Mouse (Mus musculus) kidney, postnatal 25 days (tissue): ENCODE measurements around the gene Vat1l.

ENCODE experiments used
- DNase-seq, 2 experiments: peaks; one replicate each; pipeline ENCODE4 v3.0.0; 2021; ENCODE audit warnings: mixed read lengths in 2 of 2

Vat1l gene

DNA sequence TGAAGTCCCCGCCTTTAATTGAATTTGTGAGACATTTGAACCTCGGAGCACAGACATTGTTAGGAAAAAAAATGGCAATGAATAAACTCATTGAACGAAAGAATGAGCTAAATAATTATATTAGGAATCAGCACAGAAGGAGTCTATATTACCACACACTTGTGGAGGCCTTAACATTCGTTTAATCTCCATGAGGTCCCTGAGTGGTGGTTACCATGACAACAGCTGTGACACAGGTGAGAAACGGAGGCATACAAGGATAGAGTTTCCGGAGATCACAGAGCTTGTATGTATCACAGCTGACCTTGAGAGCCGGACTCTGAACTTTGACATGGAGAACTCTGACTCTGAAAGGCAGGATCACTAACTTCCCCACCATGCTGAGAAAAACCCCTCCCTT, 94.7 kb downstream of the Vat1l start:
- no peak for DNase-seq

DNA sequence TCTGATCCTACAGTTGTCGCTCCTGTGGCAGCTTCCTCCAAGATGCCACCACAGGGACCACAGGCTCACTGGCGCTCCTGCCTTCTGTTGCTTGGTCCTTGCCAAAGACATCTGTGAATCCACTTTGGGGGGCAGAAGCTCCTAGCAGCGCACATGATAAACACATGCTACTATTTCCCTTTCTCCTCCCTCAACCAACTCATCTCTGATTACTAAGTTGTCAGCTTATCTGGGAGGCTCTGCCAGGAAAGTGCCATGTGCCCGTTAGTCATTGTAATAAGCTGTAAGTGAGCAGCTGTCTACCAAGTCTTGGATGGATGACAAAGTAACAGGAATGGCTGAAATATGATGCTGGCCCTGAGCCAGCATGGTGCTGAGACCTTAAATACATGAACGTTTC, 100.9 kb downstream of the Vat1l start:
- no peak for DNase-seq

DNA sequence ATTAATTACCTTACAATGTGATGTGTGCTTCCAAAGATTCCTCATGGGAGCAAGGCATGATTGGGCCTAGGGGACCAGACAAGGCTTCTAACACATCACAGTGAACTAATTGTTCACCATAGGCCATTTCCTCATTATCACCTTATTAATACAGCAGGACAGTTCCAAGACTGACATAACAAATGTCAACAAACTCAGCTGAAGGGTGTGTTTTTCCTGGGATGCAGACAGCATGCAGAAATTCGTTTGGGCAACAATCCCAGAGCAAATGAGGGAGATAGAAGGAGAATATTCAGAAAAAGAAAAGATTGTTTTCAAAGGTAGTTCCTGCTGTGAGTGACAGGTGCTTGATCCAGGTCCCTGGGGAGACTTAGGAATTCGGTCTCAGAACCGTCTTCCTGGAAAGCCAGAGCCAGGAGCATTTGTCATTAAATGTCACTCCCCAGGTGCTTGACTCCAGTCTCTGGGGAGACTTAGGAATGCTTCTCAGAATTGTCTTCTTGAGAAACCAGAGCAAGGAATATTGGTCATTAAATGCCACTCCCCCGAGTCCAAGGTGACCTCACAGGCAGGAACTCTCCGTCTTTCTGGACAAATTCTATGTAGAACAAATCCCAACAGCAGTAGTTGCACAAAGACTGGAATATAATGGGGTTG, 109.4 kb downstream of the Vat1l start:
- no peak for DNase-seq

DNA sequence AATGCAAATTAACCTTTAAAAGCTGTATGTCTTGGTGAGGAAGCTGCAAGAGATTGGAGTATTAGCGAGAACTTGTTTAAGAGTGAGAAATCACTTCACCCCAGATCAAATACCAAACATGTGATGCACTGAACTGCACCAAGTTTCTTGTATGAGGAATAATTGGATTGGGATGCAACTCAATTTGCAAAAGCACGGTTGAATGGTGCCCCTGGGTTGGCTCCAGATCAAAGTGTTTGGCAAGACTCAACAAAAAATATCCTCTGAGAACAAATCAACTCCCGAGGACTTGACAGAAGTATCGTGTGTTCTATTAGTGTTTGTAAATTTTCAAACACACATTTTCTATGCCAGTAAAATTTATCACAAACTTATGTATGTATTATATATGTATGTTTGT, 112.7 kb downstream of the Vat1l start:
- no peak for DNase-seq

DNA sequence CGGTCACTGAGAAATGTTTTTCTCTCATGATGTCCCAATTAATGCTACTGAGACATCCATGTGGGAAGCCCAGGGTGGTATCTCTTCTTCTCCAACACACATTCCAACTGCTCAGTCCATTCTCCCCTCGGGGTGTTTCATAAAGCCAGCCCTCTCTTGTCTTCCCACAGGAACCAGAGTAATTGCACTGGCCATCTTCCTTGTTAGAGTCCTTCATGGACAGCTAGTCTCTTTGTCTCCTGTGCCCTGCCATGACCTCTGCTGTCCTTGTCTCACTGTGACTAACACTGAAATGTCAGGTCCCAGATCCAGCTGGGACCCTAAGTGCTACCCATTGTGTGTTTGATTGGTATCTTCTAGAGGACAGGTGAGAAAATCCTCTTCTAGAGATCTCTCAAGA, 116.7 kb downstream of the Vat1l start:
- DNase-seq = no peak

DNA sequence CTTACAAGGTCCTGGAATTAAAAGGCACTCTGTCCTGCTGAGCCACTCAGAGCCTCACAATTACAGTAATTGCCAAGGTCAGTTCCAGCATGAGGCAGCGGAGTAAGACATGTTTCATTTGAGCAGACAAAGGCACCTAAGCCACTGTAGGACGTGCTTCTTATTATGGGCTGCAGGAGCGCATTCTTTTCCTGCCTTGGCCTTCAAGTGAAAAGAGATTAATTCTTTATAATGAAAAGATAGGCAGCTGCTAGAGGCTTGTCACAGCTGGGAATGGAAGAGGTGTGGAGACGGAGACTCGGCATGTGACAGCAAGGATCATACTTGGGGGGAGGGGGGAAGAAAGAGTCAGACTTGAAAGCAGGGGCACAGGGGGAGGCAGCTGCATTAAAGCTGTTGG, 126.5 kb downstream of the Vat1l start:
- DNase-seq = no peak

DNA sequence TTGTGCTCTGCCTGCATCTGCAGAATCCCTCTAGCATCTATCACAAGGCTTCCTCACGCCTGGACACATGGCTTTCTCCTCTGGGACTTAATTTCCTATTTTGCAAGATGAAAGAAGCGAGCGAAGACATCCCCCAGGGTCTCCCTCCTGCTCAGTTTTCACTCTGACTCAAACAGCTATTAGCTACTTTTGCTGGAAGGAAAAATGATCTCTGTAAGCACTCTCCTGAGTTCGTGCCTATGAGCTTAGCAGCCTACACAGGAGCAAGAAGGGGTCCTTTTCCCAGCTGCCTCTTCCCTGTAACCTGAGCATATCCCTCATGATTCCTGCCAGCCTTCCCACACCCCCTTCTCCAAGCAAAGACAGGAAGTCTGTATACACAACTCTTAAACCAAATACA, 127.5 kb downstream of the Vat1l start:
- no peak for DNase-seq

DNA sequence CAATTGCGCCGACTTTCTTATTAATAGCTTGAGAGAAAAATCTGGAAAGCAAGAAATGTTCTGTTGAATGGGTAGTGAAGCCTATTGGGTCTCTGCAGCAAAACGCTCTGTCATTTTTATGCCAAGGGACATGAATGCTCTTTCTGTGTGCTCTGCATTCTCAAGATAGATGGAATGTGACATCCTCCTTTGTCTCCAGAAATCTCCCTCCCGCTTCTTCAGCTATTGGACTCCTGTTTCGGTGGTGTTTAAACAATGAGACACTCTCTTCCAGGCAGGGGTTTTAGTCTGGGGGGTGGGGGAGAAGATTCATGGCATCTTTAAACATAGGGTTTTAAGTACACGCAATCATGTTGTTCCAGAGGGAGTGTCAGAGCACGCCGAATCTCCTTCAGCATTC, 130.3 kb downstream of the Vat1l start:
- no peak for DNase-seq

DNA sequence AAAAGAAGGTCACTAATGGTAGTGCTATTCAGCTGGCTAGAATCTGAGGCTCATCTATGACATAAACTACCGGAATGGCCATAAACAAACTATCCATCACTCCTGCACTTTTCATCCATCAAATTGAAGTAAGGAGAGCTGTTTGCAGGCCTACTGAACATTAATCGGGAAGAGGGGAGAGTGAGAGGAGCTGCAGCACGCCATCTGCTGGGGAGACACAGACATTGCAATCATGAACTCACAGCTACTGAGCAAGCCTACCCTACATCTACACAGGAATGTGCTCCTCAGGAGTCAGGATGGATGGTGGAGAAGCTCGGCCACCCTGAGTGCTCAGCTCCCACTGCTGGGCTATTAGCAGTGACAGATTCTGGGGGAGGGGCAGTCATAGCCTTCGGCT, 136.9 kb downstream of the Vat1l start:
- no peak for DNase-seq

DNA sequence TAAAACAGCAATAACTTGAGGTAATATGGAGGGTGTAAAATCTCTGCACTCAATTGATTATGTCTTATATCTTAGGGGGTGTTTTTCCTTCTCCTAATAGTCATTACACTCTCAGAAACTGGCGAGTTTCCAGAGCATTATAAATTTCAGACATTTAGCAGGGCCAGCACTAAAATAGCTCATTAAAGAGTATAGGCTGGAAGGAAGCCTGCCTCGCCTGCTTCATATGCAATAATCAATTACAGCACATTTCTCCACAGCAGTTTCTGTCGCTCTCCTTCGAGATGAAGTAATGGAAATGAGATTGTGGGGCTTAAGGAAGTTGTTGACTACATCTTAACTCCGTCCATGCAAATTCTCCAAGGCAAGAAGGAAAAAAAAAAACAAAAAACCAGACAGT, 139.4 kb downstream of the Vat1l start:
- no peak for DNase-seq

DNA sequence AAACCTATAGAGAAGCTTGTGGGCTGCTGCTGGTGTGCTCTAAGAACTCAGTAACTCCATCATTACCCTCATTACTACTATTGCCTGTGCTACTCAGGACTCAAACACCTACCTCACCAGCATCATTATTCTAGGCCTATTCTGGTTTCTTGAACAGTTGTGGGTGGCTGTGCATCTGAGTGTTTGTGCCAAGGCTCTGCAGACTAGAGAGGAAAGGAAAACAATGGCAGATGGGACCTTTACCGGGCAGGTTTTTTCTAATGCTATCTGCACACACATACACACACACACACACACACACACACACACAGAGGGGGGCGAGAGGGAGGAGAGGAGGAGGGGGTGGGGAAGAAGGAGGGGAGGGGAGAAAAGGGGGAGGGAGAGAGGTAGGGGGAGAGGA, 140.6 kb downstream of the Vat1l start:
- no peak for DNase-seq

DNA sequence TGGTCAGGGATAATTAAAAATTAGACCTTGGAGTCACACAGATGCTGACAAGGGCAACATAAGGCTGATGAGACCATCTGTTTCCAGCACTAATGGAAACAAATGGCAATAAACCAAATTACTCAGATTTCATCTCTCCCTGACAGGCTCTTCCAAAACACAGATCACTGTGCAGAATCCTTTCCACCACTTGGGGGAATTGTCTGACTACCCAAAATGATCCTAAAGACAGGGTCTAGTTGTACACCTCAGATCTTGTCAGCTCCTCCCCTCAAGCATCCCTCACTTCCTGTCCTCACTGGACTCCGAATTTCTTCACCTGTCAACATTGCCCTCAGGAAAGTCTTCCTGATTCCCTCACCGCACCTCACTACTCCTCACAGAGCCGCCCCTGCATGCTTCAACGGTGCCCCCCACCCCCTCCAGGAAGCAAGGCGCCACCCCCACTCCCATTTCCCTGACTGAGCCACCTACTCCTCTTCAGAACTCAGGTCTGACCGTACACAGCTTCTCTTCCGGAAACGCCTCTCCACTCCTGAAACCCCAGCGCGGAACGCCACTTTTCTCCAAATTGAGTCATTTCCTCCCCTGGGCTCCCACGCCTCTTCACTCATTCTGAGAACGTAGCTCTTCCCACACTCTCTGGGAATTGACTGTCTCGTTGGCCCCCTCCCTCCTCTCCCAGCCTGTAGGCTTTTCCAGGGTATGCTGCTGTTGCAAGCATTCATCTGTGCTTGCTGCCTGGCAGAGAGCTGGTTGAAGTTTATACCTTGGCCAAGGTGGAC, 146.4 kb downstream of the Vat1l start:
- DNase-seq = no peak

DNA sequence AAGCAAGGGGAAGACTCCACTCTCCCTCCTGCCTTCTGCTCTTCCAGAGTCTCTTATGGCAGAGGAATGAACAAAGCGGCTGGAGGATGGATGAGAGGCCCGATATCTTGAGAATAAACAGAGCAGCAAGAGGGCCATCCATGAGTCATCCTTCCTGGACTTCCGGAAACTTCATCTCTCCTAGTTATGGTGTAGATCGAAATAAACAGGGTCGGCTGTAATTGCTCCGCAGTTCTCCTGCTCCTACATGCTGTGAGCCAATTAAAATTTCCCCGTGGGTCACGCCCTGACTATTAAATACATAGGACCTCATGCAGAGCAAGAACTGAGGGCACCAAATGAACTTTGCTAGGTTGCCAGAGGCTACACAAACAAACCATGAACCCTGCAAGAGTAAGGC, 155.1 kb downstream of the Vat1l start:
- no peak for DNase-seq

DNA sequence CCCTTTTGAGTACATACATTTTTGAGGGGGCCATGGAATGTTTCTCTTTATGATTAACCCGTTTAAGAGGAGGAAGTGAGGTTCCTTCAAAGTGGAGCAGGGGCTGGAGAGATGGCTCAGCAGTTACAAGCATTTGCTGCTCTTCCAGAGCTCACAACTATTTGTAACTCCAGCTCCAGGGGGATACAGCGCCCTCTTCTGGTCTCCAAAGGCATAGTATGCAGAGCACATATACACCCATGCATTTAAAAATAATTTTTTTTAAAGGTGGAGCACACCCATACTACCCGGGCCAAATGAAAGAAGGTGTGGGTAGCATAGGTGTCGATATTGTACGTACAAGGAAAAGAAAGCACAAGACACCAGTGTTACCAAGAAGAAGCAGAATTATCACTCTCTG, 157.8 kb downstream of the Vat1l start:
- no peak for DNase-seq

DNA sequence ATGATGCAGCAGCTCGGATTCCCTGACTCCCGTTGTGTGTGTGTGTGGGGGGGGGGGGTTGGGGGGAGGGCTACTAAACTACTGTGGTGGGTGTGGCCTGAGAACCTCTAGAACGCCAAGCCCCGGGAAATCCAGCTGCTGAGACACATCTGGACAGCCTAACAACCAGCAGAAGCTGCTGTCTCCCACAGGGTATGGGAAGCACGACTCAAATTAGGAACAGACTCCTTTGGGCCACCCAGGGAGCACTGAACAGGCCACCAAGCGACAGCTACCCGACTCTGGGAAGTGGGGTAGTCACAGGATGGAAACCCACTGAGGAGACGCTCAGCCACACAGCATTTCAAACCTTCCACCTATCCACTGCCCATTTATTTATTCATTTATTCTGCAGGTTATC, 158.2 kb downstream of the Vat1l start:
- DNase-seq = no peak

DNA sequence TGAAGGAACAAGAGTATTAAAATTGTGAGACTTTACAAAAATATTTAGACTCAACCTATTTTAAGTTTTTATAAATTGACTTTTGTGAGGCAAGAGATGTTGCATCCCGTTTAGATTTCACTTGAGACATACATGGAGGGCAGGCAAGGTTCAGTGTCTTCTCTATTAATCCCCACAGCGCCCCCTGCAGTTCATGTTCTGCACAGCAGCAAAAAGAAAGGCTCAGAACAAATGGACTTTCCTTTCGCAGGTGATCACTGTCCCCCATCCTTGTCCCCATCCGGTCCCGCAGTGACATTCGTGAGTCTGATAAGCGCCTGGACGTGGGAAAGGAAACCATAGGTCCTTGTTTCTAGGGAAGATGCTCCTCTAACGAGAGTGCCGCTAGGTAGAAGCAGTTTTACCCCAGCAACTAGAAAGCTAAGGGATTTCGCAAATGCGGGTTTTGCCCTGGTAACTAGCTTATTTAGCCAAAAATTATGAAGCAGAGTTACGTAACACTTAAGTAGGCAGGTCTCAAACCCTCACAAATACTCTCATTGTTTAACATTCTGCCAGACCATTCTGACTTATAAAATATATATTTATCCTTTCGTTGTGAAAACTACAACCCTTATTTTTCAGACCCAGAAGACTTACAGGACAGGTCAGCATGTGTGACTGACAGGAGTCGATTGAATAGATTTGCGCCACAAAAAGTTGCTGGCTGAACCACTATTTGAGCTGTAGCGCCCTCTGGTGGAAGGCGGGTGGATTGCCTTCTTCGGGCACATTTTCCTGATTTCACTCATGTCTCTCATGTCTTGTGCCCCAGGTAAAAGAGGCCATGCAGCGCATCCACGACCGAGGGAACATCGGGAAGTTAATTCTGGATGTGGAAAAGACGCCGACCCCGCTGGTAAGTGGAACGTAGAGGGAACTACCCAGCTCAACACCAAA, 163.9 kb downstream of the Vat1l start:
- DNase-seq = peak; percentile 60 to 84

DNA sequence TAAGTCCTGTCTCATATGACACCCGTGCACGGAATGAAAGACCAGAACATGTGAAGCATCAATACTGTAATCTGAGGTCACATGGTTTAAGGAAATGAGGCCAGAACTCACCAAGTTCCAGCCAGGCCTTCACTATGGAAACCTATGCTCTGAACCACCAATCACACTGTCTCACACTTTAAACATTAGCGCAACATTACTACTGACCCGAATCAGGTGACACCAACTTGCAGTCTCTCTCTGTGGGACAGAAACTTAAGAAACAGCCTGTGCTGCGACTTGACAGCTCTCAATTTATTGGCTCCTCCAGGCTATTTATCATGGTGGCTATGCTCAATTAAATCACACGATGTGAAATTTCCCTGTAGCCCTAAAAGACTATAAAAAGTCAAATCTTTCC, 169.0 kb downstream of the Vat1l start:
- DNase-seq = no peak

DNA sequence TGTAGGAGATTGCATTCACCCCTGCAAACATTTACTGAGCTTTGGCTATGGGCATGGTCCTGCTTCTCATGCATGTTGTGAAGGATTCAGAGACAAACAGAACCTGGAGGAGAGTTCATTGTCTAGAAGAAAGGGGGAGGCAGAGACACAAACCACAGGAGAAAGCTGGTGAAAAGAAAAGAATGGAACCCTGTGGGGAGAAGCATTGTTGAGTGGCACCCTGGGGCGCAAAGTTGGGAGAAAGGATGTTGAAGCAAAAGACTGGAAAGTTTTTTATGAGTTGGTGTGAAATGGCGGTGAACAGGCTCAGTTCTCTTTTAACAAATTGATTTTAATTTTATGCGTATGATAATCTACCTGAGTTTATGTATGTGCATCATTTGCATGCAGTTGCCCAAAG, 178.8 kb downstream of the Vat1l start:
- DNase-seq = no peak

DNA sequence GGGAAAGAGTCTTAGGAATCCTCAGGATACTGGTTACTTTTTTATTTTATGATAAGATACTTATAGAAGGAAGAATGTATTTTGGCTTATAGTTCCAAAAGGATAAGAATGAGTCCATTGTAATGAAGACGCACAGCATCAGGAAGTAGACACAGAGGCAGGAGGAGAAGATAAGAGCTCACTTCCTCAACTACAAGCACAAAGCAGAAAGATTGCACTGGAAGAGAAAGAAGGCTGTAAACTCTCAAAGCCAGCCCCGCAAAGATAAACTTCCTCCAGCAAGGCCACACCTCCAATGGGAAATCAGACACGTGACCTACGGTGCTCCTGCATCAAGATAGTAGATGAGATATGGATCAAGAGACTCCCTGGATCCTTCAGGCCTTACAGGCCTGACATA, 182.1 kb downstream of the Vat1l start:
- no peak for DNase-seq

DNA sequence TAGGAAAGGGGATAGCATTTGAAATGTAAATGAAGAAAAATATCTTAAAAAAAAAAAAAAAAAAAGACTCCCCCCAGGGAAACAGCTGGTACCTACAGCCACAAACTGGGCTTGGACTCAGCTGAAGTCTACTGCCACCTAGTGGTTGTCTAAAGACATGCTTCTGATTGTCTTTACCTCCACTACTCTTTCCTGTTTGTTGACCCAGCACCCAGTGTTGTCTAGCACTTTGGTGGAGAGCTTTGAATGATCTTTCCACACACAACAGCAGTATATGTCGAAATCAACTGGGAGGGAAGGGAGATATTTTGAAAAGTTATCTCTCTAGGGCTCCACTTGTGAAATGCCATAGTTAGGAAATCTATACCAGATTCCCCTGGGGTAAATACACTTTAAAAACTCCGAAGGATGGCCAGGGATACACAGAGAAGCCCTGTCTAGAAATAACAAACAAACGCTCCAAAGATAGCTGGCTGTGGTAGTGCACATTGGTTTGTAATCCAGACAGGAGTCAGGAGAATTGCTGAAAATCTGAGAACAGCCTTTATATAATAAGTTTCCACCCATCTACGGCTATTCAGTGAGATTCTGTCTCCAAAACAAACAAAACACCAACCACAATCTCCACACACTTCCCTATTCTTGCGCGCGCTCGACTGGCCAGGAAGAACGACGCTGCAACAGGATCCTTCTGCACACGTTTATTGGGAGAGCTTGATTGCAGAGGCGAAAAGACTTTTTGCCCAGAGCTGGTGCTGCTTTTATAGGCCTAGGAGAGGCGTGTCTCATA, 185.2 kb downstream of the Vat1l start:
- DNase-seq = no peak

DNA sequence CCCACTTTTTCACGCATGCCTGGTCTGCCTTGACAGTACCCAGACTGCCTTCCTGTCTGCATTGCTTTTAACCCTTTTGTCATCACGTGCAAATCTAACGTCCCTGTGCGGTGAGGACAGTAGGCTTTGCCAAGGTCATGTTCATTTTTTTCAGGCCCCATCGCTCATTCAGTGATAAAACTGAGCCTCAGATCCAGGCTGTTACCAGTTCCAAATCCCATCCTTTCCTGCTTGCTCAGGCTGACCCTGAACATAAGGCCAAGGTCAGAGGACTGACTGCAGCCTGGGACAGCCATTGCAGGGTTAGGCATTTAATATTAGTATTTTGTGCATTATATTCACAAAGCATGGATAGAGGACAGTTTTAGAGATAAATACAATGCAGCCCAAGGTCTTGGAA, 192.9 kb downstream of the Vat1l start:
- no peak for DNase-seq

DNA sequence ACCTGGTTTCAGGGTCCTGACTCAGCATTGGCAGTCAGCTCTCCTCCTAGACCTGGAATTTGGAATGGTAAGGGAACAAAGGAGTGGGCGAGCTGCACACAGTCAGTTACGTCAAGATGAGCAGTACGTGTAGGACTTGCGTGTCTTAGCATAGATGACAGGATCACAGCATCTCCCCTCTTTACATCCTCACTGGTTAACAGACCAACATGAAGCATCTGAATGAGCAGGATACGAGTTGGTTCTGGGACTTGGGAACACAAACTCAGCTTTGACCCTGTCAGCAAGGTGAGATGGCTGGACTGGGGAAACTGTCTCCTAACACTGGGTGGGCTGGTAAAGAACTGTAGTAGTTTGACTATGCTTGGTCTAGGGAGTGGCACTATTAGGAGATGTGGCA, 193.9 kb downstream of the Vat1l start:
- DNase-seq = no peak

DNA sequence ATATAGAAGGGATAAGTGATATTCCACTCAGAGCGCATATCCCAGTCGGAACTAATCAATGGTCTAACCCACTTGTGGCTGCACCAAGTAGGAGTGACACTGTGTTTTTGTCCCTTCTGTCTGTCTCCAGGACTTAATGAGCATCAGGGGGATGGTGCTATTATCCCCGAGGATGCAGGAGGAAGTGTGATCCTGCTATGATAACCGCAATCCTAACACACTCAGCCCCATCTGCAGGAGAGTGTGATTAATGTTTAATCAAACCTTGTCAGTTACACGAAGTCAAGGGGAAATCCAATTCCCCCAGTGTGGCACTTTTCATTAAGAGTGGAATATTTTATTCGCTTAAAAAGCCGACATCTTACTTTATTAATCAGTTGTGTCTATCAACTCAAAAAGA, 196.3 kb downstream of the Vat1l start:
- no peak for DNase-seq
